ENCODE assay signal across 13 mouse cellular contexts in the genomic region with DNA sequence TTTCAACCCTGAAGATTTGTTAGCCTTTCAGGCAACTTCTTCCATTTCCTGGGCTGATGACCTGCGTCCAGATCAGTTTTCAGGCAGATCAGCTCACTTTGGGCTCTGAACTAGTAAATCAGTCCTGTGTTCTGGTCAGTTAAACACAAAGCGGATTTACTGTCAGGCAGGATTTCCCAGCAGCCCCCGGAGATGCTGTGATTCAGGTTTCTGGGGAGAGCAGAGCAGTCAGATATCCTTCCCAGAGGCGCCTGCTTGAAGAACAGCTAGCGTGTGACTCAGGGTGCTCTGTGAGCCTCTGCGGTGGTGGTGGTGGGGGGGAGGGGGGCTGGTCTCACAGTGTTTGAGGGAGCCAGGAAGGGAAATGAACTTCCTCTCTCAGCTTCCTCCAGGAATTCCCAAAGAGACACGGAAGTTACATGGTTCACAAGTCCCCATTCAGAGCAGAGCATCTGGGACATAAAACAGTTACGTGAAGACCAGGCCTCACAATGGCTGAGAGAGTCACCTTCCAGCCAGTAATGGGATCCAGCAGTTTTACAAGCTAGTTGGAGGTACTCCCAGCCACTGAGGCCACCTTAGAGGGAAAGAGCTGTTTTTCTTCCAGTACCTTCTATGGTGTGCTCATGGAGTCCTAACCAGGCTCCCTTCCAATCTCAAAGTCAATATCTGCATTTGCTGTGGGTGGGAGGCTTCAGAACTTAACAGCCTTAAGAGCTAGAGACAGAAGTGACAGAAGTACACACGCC. TPM values are rescaled to one million over a fixed set of nuclear protein-coding genes. Genes with fewer than 3 reads are reported as not detected.
DNase-seq lines count a peak whose midpoint lies in the region; ATAC-seq and TF ChIP-seq lines count a peak whose summit lies in the region.
"Had no signal": no experiment of that assay in that cellular context is flagged by ENCODE, and none has a peak within 500 bp of the region (broad histone marks: within the 10 kb centered on the region; RNA-seq: fewer than 3 reads in every experiment).

No protein-coding gene starts in this region.

- peak; percentile 16 for DNase-seq in embryo, embryonic 11 days
- DNase-seq in embryo, embryonic 10.5 days (ENCODE audit: low spot score) = no peak
- DNase-seq in kidney, postnatal 0 days (ENCODE audit: low spot score) = peak; percentile 89
- DNase-seq in kidney, adult 2 months = no peak
- DNase-seq in embryonic facial prominence, embryonic 10.5 days (ENCODE audit: low spot score) = no peak
- DNase-seq in mesoderm, embryonic 11.5 days (ENCODE audit: low read depth, low spot score) = peak; percentile 30
- DNase-seq in urinary bladder, postnatal 10 days (ENCODE audit: low spot score) = no peak
- no peak for DNase-seq in spleen, postnatal 14 days (ENCODE audit: low spot score in 2 of 2)
- DNase-seq: cerebellum, postnatal 10 days; left cerebral cortex, postnatal 4 days; right cerebral cortex, postnatal 25 days had no signal

- no peaks in the 10 kb centered on the region for H3K36me3 ChIP-seq in kidney, postnatal 0 days (ENCODE audit: insufficient read depth, low read length)
- H3K36me3 ChIP-seq in kidney, adult 2 months (ENCODE audit: control insufficient read depth, insufficient read depth, low read length) = no peaks in the 10 kb centered on the region
- H3K36me3 ChIP-seq in embryonic facial prominence, embryonic 10.5 days (replicated peaks) = no peaks in the 10 kb centered on the region

- H3K4me2 ChIP-seq in kidney, postnatal 0 days (ENCODE audit: low read length) = no peak overlapping the region

- no peak overlapping the region for H3K4me3 ChIP-seq in kidney, postnatal 0 days (replicated peaks; ENCODE audit: low read depth, low read length)
- no peak overlapping the region for H3K4me3 ChIP-seq in kidney, adult 2 months (ENCODE audit: insufficient read depth, low read depth, low read length)
- no peak overlapping the region for H3K4me3 ChIP-seq in embryonic facial prominence, embryonic 10.5 days
- H3K4me3 ChIP-seq: erythroblast, embryonic 14.5 days had no signal

- no peak for TF ChIP-seq POLR2A in kidney, adult 2 months (IDR thresholded peaks at IDR 0.05; ENCODE audit: low read depth, low read length)

- H3K27me3 ChIP-seq in kidney, postnatal 0 days (ENCODE audit: insufficient read depth, low read length) = no peaks in the 10 kb centered on the region
- H3K27me3 ChIP-seq in kidney, adult 2 months (replicated peaks; ENCODE audit: control insufficient read depth, insufficient read depth, low read length) = no peaks in the 10 kb centered on the region
- H3K27me3 ChIP-seq in embryonic facial prominence, embryonic 10.5 days (replicated peaks; ENCODE audit: low read depth, poor library complexity, severe bottlenecking) = peaks cover 12% of the 10 kb centered on the region; the same call in 1 of the 2 replicates

- no peaks in the 10 kb centered on the region for H3K9me3 ChIP-seq in kidney, postnatal 0 days (replicated peaks; ENCODE audit: low read length)
- no peaks in the 10 kb centered on the region for H3K9me3 ChIP-seq in embryonic facial prominence, embryonic 10.5 days

- peak overlapping the region; percentile 37; the same call in 1 of the 2 replicates for H3K27ac ChIP-seq in kidney, postnatal 0 days
- H3K27ac ChIP-seq in kidney, adult 2 months (ENCODE audit: insufficient read depth, low read depth, low read length) = no peak overlapping the region
- H3K27ac ChIP-seq in embryonic facial prominence, embryonic 10.5 days (replicated peaks) = peak overlapping the region; percentile 35; the same call in 1 of the 2 replicates
- H3K27ac ChIP-seq: hindbrain, postnatal 0 days had no signal

- 0 out of 2 replicates have a peak, but pooled peaks cover 7% of the 10 kb centered on the region for H3K4me1 ChIP-seq in kidney, postnatal 0 days (replicated peaks; ENCODE audit: insufficient read depth, low read length)
- H3K4me1 ChIP-seq in kidney, adult 2 months (ENCODE audit: control insufficient read depth, insufficient read depth, low read length) = no peaks in the 10 kb centered on the region
- peaks cover 43% of the 10 kb centered on the region for H3K4me1 ChIP-seq in embryonic facial prominence, embryonic 10.5 days

- H3K9ac ChIP-seq in kidney, postnatal 0 days (ENCODE audit: low read depth, low read length) = no peak overlapping the region

- peak; percentile 35 for ATAC-seq in kidney, postnatal 0 days (replicated peaks; ENCODE audit: low FRiP score, low read depth)
- ATAC-seq: hindbrain, postnatal 0 days had no signal

- WGBS in kidney, postnatal 0 days = 17% methylated on average over 9 of the region's 9 CpGs
- 48% methylated on average over 9 of the region's 9 CpGs for WGBS in kidney, adult 2 months
- 67% methylated on average over 9 of the region's 9 CpGs for whole genome bisulfite sequencing in embryonic facial prominence, embryonic 10.5 days

- no peak for TF ChIP-seq CTCF in kidney, postnatal 0 days (IDR thresholded peaks at IDR 0.05; ENCODE audit: low read depth)
- TF ChIP-seq CTCF in kidney, adult 2 months (conservative IDR thresholded peaks at IDR 0.05; ENCODE audit: insufficient read depth, insufficient read length, low read depth, low read length) = no peak

RNA-seq across cellular contexts. Expression of a gene that starts 25.4 kb away (rescaled TPM):
- 0.13 and 0.18 TPM in 2 replicates for polyA plus RNA-seq in kidney, postnatal 0 days (2015; fragmentation: Nextera tagmentation; extraction: Ambion mirVana)
- polyA plus RNA-seq in kidney, adult 2 months (2012; rRNA removed) = 0.20 and 0.23 TPM in 2 replicates
- polyA plus RNA-seq in embryonic facial prominence, embryonic 10.5 days (2016; fragmentation: Nextera tagmentation; extraction: Ambion mirVana) = 0.10 and 0.15 TPM in 2 replicates

RNA-seq across cellular contexts. Expression of a gene that starts 37.6 kb away (rescaled TPM):
- polyA plus RNA-seq in kidney, postnatal 0 days (2015; fragmentation: Nextera tagmentation; extraction: Ambion mirVana) = 3.9 and 4.4 TPM in 2 replicates
- polyA plus RNA-seq in kidney, adult 2 months (2012; rRNA removed) = 4.4 and 5.0 TPM in 2 replicates
- polyA plus RNA-seq in embryonic facial prominence, embryonic 10.5 days (2016; fragmentation: Nextera tagmentation; extraction: Ambion mirVana) = 0.04 and 0.06 TPM in 2 replicates
- polyA plus RNA-seq: erythroblast, embryonic 14.5 days had no signal

Comparison
In these comparisons a context has a peak if more than half of its experiments do, and no peak if none do; other contexts are left out.
1. DNase-seq: peak in embryo, embryonic 11 days (single experiment), kidney, postnatal 0 days (single experiment) and mesoderm, embryonic 11.5 days (single experiment); none in embryo, embryonic 10.5 days (single experiment), kidney, adult 2 months (single experiment), embryonic facial prominence, embryonic 10.5 days (single experiment), urinary bladder, postnatal 10 days (single experiment) and spleen, postnatal 14 days (0 of 2).